Mouse (Mus musculus): ENCODE measurements around the gene Kng1.
A peak's percentile ranks its signal among the peaks of the same experiment; 100 is the strongest.
"Not testable (repeated sequence)": the region's sequence is repeated elsewhere in the genome, so short reads cannot be mapped to it uniquely, and the experiment has no call there.

Gene Kng1

GRCm38 (mm10) chr16:23094136-23094535 lies 36.5 kb downstream of the Kng1 start:
- no peak for DNase-seq

DNA sequence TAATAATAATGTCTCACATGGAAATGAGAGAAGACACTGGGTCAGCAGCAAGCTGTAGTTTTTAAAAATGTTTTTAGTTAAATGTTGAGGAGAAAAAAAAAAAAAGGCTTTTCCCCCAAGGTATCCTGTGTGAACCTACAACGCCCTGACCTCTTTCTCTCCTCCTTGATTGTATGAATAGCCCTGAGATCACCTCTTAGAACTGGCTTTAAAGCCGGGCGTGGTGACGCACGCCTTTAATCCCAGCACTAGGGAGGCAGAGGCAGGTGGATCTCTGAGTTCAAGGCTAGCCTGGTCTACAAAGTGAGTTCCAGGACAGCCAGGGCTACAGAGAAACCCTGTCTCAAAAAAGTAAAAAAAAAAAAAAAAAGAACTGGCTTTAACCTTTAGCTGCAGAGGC lies 37.9 kb downstream of the Kng1 start:
- not testable (repeated sequence) for DNase-seq

DNA sequence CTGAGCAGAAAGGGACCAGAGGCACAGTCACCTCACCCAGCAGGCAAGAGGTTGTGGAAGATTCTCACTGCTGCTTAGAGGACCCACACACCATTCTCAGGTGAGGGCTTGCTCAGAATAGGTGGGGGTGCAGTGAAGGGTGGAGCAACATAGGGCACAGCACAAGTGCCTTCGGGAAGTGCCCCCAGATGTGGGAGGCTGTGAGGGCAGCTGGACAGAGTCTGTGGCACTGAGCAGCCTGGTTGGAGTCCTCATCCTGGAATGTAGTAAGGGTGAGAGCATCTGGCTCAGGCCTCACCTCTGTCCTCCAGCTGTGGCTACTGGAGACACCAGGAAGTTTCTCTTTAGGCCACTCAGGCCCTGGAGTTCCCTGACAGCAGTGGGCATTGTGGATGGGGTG lies 39.2 kb downstream of the Kng1 start:
- not testable (repeated sequence) for DNase-seq

GRCm38 (mm10) chr16:23097290-23098104 lies 39.8 kb downstream of the Kng1 start:
- peak; percentile 23 for DNase-seq

GRCm38 (mm10) chr16:23098105-23098452 lies 40.4 kb downstream of the Kng1 start:
- not testable (repeated sequence) for DNase-seq

DNA sequence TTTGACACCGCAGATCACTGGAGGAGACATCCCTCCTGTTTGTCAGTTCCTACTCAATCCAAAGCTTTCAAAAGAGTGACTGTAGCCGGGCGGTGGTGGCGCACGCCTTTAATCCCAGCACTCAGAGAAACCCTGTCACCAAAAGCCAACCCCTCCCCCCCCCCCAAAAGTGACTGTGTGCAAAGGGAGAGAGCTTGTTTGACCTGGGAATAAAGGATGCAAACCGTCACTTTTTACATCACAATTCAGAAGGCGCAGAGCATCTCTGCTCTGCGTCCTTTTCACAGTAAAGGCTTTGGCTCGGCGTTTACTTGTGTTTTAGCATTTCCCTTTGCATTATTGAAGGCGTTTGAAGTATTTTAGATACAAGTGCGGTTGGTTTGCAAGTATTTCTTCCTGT lies 42.0 kb downstream of the Kng1 start:
- DNase-seq = no peak

DNA sequence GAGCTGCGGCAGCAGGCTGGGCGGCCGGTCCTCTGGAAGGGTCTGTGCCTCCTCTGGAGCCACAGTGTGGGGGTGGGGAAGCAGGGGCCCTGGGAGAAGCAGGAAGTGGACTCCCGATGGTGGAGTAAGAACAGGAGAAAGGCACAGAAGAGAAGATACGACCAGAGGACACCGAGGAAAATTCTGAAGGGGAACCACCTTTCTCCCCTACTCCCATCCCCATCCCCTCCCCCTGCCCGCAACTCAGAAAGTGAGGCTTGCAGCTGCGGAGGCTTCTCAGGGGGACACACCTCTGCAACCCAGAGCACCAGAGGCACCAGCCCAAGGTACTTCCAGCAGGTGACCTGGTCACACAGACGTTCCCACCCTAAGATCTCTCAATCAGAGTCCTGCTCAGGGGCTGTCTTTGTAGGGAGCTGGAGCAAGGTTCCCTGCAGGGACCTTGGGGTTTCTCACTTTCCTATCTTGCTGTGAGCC lies 42.5 kb downstream of the Kng1 start:
- DNase-seq = no peak

GRCm38 (mm10) chr16:23100613-23101012 lies 42.9 kb downstream of the Kng1 start:
- DNase-seq = no peak

- no peak for DNase-seq
Observed at GRCm38 (mm10) chr16:23102340-23103037, 44.8 kb downstream of the Kng1 start.

- DNase-seq = no peak
Observed at GRCm38 (mm10) chr16:23103038-23103745, 45.5 kb downstream of the Kng1 start.

- DNase-seq = no peak
Observed at GRCm38 (mm10) chr16:23103841-23104240, 46.2 kb downstream of the Kng1 start.

GRCm38 (mm10) chr16:23106121-23106520 lies 48.5 kb downstream of the Kng1 start:
- DNase-seq = peak; percentile 40

- DNase-seq = peak; percentile 96
Observed at GRCm38 (mm10) chr16:23107231-23107942, 49.7 kb downstream of the Kng1 start, which contains the start of gene Eif4a2. Eif4a2 (plus strand) TSS chr16:23107444.

DNA sequence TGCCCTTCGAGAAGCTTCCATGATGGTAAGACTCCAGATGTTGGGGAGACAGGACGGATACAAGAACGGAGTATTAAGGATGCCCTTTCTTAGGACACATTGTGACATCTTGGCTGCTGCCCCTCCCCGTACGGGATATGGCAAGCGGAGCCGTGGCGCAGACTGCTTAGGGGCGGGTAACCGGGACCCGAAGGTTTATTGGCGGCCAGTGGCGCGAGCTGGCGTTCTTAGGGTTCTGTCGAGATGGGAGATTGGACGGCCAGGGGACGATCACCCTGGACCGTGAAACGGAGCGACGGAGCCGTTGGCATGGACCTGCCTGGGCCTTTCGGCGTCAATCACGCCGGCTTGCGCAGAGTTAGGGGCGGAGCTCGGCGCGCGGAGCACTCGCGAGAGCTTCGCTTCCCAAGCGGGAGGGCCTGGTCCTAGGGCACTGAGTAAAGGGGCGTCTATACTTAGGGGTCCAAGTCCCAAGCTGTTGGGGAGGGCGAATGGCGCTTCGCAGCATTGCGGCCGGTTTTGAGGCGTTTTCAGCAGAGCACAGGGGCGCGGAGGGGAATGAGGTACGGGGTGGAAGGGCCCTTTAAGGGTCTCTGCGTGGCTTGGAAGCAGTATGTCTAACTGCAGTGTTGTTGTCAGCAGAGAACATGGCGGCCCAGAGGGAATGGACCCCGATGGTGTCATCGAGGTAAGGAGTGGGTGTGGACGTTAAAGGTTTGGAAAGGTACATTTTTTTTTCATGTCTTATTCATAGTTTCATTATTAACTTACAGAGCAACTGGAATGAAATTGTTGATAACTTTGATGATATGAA lies 50.5 kb downstream of the Kng1 start:
- DNase-seq = peak; percentile 88

DNA sequence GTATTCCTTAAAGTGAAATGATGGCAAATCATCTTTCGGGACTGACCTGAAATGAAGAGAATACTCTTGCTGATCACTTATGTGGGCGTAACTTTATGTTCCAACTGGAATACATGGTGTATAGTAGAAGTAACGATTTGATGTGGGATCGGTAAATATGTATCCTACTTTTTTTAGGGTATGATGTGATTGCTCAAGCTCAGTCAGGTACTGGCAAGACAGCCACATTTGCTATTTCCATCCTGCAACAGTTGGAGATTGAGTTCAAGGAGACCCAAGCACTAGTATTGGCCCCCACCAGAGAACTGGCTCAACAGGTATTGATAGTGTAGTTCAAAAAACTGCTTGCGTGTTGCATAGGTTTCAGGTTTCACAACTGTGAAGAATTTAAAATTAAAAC lies 51.3 kb downstream of the Kng1 start:
- no peak for DNase-seq

DNA sequence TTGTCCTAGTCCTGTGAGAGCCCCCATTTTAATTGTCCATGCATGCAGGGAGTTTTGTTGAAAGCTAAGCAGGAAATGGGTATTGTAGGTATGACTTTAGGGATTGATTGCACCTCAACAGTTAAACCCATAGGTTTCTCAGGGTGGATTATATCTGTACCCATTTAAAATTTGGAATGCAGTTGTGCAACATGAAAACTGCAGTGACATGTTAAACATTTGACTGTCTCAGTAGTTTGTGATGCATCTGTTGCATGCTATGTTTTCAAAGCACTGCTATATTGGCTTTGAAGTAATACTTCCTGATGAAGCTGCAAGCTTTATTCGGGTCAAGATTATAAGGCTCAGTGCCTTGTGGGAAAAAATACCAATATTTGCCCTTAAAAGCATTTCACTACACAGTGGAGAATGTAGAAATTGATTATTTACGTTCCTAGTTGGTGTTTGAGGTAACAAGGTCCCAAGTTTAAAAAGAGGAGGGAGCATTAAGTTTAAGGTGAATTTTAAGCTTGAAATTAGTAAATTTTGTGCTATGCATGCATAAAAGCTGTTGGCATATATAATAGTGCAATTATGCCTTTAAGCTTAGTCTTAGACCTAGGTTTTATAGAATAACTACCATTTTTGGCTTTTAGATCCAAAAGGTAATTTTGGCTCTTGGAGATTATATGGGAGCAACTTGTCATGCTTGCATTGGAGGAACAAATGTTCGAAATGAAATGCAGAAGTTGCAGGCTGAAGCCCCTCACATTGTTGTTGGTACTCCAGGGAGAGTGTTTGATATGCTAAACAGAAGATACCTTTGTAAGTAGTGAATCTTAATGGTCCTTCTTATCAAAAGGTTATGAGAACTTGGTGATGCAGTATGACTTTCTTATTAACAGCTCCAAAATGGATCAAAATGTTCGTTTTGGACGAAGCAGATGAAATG lies 52.0 kb downstream of the Kng1 start:
- no peak for DNase-seq

DNA sequence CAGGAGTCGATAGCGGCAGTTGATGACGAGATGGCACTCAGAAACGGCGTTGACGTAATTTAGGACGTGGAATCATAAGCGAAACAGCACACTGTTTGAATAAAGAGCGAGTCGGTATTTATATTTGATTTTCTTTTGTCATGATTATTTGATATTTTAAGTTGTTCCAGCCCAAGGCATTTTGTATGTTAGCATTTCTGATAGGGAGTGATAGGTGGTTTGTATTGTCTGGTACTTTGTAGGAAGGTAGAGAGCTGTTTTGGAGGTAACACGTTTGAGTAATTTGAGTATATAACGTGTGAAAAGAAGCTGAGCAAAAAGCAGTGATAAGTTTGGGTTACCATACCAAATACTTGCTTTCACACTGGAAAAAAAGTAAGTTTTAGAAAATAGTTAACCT lies 54.7 kb downstream of the Kng1 start:
- DNase-seq = no peak

- DNase-seq = no peak
Observed at GRCm38 (mm10) chr16:23112861-23113435, 55.3 kb downstream of the Kng1 start.

DNA sequence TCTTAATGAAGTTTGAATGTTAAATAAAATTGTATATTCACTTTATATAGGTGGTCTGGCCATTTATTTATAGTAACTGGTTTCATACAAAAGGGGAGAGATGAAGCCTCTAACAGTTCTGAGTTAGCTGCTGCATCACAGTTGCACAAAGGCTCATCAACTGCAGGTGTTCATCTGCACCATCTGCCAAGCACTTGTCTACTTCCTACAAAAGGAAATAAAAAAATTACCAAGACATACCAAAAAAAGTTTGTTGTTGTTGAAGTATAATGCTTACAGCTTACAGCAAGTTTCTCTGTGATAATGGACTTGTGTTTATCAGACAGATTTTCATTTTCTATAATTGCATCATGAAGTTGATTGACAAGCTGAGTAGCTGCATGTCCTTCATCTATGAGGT lies 56.2 kb downstream of the Kng1 start:
- DNase-seq = no peak
